Mouse (Mus musculus): ENCODE measurements at regions not wholly inside any gene's neighbourhood (a gene's known extent, or its start where the extent isn't known, plus 50 kb on each side); places are given as distances from the start of the nearest gene placed in this dataset.
A peak's percentile ranks its signal among the peaks of the same experiment; 100 is the strongest.

- DNase-seq (ENCODE audit: extremely low spot score in 1 of 2, low spot score in 1 of 2), result no peak
These were observed 197.4 kb downstream of the Gadd45g start for GRCm38 (mm10) chr13:52043916-52044315.

DNA sequence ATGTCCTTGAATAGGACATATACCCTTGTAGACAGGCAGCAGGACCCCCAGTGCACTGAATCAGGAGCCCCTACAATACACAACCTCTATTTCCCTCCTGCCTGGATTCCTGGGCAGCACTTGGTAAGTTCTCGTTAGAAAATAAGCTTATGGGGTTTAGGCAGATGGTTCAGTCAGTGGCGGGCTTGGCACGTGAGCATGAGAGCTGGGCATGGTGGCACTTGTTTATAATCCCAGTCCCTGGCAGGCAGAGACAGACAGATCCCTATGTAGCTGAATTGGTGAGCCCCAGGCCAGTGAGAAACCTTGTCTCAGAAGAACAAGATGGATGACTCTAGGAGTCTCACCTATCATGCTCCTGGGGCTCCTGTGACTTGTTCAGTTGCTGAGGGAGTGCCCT is 198.9 kb downstream of the Gadd45g start:
- DNase-seq (ENCODE audit: extremely low spot score in 1 of 2, low spot score in 1 of 2), result no peak

DNA sequence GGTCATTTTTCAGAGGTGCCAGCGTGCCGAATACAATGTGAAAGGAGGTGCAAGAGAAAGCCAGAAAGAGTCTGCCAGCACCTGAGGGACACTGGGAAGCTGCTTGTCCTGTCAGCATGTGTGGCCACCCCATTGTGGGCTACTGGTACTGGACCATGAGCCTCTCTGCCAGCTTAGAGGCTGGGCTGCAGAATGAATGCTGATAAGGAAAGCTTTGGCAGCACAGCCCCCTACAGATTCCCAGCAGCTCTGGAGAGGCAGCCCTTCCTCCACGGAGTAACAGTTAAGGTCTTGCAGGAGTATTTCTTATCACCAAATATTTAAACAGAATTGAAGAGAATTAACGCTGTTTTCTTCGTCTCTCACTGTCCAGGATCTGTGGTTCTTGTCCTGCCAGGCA is 199.5 kb downstream of the Gadd45g start:
- peak in 1 of 2 experiments; percentile 10 for DNase-seq (ENCODE audit: extremely low spot score in 1 of 2, low spot score in 1 of 2)

- peak in 1 of 2 experiments; percentile 10 for DNase-seq (ENCODE audit: extremely low spot score in 1 of 2, low spot score in 1 of 2)
These were observed 200.2 kb downstream of the Gadd45g start for GRCm38 (mm10) chr13:52046700-52047099.

- peak in 1 of 2 experiments; percentile 21 for DNase-seq (ENCODE audit: extremely low spot score in 1 of 2, low spot score in 1 of 2)
These were observed 201.5 kb downstream of the Gadd45g start for GRCm38 (mm10) chr13:52047937-52048336.

- DNase-seq (ENCODE audit: extremely low spot score in 1 of 2, low spot score in 1 of 2), result no peak
These were observed 202.3 kb downstream of the Gadd45g start for GRCm38 (mm10) chr13:52048777-52049176.

GRCm38 (mm10) chr13:52049249-52049648 is 202.8 kb downstream of the Gadd45g start:
- no peak for DNase-seq (ENCODE audit: extremely low spot score in 1 of 2, low spot score in 1 of 2)

DNA sequence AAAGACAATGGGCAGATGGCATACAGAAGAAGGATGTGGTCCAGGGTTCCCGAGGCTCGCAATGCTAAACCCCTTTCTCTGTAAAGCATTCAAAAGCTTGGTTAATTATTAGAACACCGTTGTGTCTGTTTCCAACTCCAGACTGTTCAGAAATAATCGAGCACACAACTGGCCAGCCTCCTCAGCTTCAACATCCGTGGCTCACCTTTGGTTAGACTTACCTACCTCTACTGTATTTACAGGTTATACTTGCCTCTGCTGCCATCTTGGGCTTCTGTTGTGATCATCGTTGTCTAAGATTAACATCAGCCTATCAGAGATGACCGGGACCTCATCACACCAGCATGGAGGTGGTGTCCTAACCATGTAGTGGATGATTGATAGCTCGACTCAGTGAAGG is 209.3 kb downstream of the Gadd45g start:
- no peak for DNase-seq (ENCODE audit: extremely low spot score in 1 of 2, low spot score in 1 of 2)

DNA sequence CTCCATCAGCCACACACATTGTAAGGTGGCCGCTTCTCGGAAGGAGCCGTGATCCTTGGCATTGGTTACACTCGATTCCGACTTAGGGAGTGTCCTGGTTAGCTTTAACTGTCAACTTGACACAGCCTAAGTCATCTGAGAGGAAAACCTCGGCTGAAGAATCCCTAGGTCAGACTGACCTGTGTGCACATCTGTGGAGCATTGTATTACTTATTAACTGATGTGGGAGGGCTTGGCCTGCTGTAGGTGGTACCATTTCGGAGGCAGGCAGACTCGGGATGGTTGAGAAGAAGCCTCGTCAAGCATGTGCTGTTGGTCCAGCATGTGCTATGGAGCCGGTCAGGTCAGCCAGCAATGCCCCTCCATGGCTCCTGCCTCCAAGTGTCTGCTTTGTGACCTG is 211.0 kb downstream of the Gadd45g start:
- no peak for DNase-seq (ENCODE audit: extremely low spot score in 1 of 2, low spot score in 1 of 2)

DNA sequence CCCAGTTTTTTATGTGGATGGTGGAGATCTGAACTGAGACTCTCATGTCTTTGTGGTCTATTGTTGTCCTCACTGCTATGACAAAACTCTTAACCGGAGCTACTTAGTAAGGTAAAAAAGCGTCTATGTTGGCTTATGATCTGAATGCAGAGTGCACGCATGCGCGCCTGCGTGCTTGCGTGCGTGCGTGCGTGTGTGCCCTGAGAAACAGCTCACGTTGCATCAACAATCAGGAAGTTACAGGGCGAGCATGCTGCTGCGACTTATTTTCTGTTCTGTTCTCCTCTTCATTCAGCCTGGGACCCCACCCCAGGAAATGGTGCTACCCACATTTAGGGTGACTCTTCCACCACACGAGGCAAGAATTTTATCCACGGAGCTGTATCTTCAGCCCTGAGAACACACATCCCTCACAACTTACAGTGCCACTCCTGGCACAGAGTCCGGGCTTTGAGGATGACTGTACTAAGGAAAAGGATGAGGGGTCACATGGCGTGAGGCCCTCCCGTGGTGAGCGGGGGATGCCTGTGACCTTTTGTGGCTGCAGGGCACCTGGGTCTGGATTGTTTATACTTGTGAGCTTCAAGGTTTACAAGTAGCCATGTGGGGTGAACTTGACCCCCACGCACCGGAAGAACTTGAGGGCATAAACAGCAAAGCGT is 213.4 kb downstream of the Gadd45g start:
- no peak for DNase-seq (ENCODE audit: extremely low spot score in 1 of 2, low spot score in 1 of 2)

- DNase-seq (ENCODE audit: extremely low spot score in 1 of 2, low spot score in 1 of 2), result no peak
These were observed 214.0 kb downstream of the Gadd45g start for GRCm38 (mm10) chr13:52060418-52060870.

DNA sequence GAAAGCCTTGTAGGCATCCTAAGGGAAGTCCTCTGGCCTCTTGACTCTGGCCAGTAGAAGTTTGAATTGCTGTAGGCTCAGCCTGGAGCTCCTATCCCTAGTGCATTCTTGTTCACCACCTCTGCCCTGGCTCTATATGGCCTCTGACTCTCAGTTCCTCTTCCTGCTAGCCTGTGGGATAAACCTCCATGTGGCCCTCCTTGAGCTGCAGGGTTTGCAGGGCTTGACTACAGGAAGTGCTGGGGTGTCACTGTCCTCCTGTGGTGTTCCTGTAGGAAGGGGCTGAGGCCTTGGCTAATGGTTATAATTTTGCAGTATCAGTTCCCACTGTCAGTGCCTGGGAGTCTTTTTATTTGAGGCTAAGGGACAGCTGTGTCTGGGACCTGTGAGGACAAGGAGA is 215.0 kb downstream of the Gadd45g start:
- no peak for DNase-seq (ENCODE audit: extremely low spot score in 1 of 2, low spot score in 1 of 2)

- no peak for DNase-seq (ENCODE audit: extremely low spot score in 1 of 2, low spot score in 1 of 2)
These were observed 215.4 kb downstream of the Gadd45g start for GRCm38 (mm10) chr13:52061881-52062280.

DNA sequence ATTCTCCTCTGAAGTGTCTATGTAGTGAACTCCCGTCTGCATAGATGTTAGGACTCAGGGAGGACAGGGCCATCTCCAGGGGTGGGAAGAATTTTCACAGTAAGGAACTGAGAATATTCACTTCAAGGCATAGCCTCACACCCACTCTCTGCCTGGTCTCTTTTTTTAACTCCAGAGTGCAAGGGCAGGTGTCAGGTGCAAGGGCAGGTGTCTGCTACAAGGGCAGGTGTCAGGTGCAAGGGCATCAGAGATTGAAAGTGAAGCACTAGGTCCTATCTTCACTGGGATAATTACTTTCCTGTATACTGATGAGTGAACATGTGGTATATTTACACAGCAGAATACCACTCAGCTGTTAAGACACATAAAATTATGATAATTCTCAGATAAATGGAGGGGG is 216.1 kb downstream of the Gadd45g start:
- DNase-seq (ENCODE audit: extremely low spot score in 1 of 2, low spot score in 1 of 2), result no peak

DNA sequence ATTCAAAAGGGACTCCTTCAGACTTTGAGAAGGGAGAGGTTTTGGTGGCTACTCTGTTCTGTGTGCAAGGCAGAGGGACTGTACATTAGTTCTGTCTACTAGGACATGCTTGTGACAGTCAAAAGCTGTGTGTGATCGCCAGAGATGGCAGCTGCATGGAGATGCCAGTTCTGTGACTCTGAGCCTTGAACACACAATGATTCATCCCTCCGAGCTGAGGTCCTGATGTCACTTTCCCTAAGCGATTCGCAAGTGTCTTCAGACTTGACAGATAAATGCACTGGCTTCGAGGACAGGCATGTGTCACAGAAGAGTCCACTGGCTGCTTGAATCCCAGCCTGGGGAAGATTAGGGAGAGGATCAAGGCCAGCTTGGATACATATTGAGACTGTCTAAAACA is 218.8 kb downstream of the Gadd45g start:
- DNase-seq (ENCODE audit: extremely low spot score in 1 of 2, low spot score in 1 of 2), result no peak

DNA sequence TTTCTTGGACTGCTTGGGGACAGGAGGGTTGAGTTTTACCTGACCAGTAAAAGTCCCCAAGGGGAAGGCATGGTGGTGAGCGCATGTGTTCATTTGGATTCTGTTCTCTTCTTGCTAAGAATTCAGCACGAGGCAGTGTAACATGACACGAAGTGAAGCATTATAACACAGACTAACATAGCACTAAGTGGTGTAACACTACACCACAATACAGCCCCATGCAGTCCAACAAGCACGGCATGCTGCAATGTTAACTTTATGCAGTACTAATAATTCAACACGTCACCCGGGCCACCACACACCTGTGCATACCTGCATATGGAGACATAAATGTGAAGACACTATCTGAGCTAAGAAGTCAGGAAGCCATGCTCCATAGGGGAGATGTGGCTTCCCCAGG is 219.2 kb downstream of the Gadd45g start:
- no peak for DNase-seq (ENCODE audit: extremely low spot score in 1 of 2, low spot score in 1 of 2)

- no peak for DNase-seq (ENCODE audit: extremely low spot score in 1 of 2, low spot score in 1 of 2)
These were observed 220.6 kb downstream of the Gadd45g start for GRCm38 (mm10) chr13:52067048-52067447.

DNA sequence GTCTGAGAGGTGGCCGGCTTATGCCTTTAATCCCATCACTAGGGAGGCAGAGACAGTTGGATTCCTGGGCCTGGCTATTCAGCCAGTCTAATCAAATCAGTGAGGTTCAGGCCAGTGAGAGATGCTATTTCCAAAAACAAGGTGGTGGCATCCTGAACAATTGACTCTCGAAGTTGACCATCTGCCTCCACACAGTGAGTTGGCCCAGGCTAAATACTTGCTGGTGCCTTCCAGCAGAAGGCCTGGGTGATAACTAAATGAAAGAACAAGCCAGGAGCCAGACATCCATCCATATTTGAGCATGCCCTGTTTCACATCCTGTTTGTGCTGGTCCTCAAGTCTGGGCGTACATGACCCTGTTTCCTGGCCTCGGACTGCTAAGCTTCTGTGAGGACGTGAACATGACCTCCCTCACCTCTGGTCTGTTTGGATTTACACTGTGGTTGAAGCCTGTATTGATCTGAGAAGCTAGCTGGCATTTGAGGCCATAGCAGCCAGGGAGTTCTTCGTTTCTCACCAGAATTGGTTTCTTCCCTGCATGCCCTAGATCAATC is 222.5 kb downstream of the Gadd45g start:
- DNase-seq (ENCODE audit: extremely low spot score in 1 of 2, low spot score in 1 of 2), result no peak

GRCm38 (mm10) chr13:52069714-52070113 is 223.2 kb downstream of the Gadd45g start:
- no peak for DNase-seq (ENCODE audit: extremely low spot score in 1 of 2, low spot score in 1 of 2)

DNA sequence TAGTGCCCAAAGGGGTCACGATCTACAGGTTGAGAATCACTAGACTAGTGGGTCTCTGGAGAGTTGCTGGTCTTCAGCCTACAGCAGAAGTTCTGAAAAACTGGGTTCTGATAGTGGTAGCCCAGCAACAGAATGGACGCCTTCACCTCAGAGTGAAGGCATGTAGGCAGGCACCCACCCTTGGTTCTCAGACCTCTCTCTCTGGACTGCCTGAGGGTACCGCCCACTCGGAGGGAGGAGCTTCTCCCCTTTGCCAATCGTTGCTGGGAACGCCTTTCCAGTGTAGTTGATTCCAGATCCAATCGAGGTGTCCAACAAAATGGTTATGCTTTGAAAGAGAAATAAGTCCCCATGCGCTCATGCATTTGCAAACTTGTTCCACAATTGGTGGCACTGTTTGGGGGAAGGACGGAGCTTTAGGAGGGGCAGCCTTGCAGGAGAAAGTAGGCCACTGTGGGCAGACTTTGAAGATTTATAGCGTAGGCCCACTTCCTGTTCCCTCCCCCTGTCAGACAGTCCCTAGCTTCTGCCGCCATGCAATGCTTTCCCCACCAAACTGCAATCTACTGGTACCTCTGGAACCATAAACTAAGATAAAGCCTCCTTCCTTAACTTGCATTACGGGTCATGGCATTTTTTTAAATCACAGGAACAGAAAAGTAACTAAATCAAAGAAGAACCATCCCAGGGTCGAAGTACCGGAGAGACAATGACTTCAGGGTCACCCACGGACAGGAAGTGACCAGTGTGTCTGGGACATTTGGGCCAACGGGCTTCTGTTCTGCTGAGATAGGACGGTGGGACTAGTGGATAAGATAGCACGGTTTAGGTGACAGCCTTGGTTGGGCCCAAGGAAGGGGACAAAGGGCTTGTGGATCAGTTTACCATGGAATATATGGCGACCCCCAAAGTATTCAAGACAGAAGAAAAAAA is 224.5 kb downstream of the Gadd45g start:
- DNase-seq (ENCODE audit: extremely low spot score in 1 of 2, low spot score in 1 of 2), result no peak

DNA sequence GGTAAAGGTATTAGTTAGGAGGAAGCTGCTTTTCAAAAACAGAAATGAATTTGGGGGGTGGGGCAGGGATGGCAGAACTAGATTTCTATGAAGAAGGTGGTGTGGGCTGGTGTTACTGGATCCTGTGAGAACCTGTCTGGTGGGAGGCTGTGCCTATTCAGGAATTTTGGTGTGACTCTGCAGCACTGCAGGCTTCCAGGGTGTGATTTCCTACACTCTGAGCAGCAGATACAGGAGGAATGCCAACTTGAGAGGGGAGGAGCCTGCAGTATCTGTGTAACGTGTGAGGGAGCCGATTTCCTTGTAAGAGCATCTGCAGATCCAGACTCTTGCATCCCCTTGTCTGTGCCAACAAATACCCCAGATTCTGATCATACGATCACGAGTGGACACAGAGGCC is 231.1 kb downstream of the Gadd45g start:
- peak; percentile 58 to 76 for DNase-seq (ENCODE audit: extremely low spot score in 1 of 2, low spot score in 1 of 2)
